Mouse (Mus musculus) stomach, embryonic 16.5 days (tissue): ENCODE measurements around the gene Ergic1. TPM values are rescaled to one million over a fixed set of nuclear protein-coding genes. Genes with fewer than 3 reads are reported as not detected.

Experiments used
- ATAC-seq: fragments of 200-750 bp; cut with Nextera tagmentation; 2 replicates; pipeline ENCODE4 v1.8.0; 2017; ENCODE audit warnings: moderate number of reproducible peaks, moderate TSS enrichment; ENCODE audit not compliant: insufficient read depth, low FRiP score
- H3K27ac ChIP-seq: fragments of 300-500 bp; sonication (generic); 2 replicates; pipeline ENCODE4 v1.5.1; 2014; ENCODE audit warnings: low read length
- H3K27me3 ChIP-seq: fragments of 300-500 bp; sonication (generic); 2 replicates; pipeline ENCODE4 v1.6.1; 2014; ENCODE audit warnings: low read length, control low read depth, mixed read lengths; ENCODE audit not compliant: control insufficient read depth, insufficient read depth
- H3K36me3 ChIP-seq: fragments of 300-500 bp; sonication (generic); 2 replicates; pipeline ENCODE4 v1.6.1; 2014; ENCODE audit warnings: low read length; ENCODE audit not compliant: control insufficient read depth, insufficient read depth
- H3K4me1 ChIP-seq: fragments of 300-500 bp; sonication (generic); 2 replicates; pipeline ENCODE4 v1.6.1; 2014; ENCODE audit warnings: low read length, control low read depth, mixed read lengths; ENCODE audit not compliant: control insufficient read depth, insufficient read depth
- H3K4me2 ChIP-seq: fragments of 300-500 bp; sonication (generic); 2 replicates; pipeline ENCODE4 v1.6.1; 2014; ENCODE audit warnings: low read depth, low read length, mixed read lengths
- H3K4me3 ChIP-seq: fragments of 300-500 bp; sonication (generic); replicated peaks from 2 replicates; pipeline ENCODE4 v1.5.1; 2014; ENCODE audit warnings: mild to moderate bottlenecking, low read length
- H3K9ac ChIP-seq: fragments of 300-500 bp; sonication (generic); 2 replicates; pipeline ENCODE4 v1.6.1; 2014; ENCODE audit warnings: low read length
- H3K9me3 ChIP-seq: fragments of 300-500 bp; sonication (generic); replicated peaks from 2 replicates; pipeline ENCODE4 v1.6.1; 2016; ENCODE audit warnings: low read length, control low read depth; ENCODE audit not compliant: control insufficient read depth
- WGBS: fragments of 180-500 bp; shearing (Covaris S2); extraction: QIAGEN DNeasy Blood & Tissue Kit; methylation state at CpG from one replicate; pipeline ENCODE4 v1.1.7; 2014; 5-methylcytosine and 5-hydroxymethylcytosine counted together
- polyA plus RNA-seq: library from polyadenylated mRNA; unstranded; fragments of >200 nt; fragmentation: Nextera tagmentation; extraction: Ambion mirVana; gene quantifications from 2 replicates; pipeline ENCODE4 v1.2.1, GENCODE M21; 2015

Ergic1 gene
- polyA plus RNA-seq, 1 experiment from 2014 or later, result 111 TPM

DNA sequence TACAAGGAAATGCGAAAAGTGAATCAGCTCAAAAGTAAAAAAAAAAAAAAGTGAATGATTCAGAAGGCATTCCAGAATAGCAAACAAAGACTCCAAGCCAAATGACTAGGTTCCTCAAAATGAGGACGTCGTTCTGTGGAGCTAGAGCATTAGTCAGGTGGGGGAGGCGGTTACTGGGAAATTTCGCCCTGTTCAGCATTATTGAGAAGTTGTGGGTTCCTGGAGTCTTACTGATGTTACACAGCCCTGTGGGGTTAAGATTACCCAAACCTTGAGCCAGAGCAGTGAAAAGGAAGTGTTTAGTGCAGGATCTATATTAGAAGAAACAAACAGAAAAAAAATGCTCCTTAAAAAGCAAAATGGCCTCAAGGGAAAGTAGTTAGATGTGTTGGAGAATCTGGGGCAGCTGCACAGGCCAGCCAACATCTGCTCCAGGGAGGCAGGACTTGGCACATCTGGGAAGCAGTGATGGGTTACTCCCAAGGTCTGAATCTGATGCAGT lies 27.4 kb upstream of the Ergic1 start:
- no peak overlapping the region for H3K4me2 ChIP-seq
- no peak overlapping the region for H3K4me3 ChIP-seq
- H3K9ac ChIP-seq, result no peak overlapping the region
- no peaks in the 10 kb centered on the region for H3K27me3 ChIP-seq
- peaks cover 20% of the 10 kb centered on the region for H3K4me1 ChIP-seq
- H3K27ac ChIP-seq, result peak overlapping the region; percentile 48
- WGBS, result 47% methylated on average over 5 of the region's 5 CpGs
- no peaks in the 10 kb centered on the region for H3K9me3 ChIP-seq
- no peak for ATAC-seq
- no peaks in the 10 kb centered on the region for H3K36me3 ChIP-seq

DNA sequence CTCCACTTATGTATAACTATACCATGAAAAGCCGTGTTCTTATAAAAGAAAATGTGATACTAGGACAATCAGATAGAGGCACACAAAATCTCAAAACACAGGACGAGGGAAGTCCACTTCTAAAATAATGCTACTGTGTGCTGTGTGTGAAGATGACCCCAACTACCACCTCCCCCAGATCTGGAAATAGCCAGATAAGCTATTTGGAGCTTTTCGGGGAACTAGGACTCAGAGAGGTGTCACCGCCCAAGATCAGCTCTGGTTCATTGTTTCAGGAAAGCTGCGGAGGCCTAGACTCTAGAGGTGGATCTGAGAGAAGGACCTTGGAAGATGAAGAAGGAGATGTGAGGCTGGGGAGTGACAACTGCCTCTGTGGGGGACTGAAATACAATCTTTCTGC lies 26.6 kb upstream of the Ergic1 start:
- H3K27me3 ChIP-seq, result no peaks in the 10 kb centered on the region
- peaks cover 20% of the 10 kb centered on the region for H3K4me1 ChIP-seq
- no peaks in the 10 kb centered on the region for H3K36me3 ChIP-seq
- peak overlapping the region; percentile 12 for H3K27ac ChIP-seq
- 88% methylated on average over 5 of the region's 5 CpGs for WGBS
- H3K9ac ChIP-seq, result no peak overlapping the region
- no peaks in the 10 kb centered on the region for H3K9me3 ChIP-seq
- H3K4me2 ChIP-seq, result no peak overlapping the region
- H3K4me3 ChIP-seq, result no peak overlapping the region
- ATAC-seq, result no peak

DNA sequence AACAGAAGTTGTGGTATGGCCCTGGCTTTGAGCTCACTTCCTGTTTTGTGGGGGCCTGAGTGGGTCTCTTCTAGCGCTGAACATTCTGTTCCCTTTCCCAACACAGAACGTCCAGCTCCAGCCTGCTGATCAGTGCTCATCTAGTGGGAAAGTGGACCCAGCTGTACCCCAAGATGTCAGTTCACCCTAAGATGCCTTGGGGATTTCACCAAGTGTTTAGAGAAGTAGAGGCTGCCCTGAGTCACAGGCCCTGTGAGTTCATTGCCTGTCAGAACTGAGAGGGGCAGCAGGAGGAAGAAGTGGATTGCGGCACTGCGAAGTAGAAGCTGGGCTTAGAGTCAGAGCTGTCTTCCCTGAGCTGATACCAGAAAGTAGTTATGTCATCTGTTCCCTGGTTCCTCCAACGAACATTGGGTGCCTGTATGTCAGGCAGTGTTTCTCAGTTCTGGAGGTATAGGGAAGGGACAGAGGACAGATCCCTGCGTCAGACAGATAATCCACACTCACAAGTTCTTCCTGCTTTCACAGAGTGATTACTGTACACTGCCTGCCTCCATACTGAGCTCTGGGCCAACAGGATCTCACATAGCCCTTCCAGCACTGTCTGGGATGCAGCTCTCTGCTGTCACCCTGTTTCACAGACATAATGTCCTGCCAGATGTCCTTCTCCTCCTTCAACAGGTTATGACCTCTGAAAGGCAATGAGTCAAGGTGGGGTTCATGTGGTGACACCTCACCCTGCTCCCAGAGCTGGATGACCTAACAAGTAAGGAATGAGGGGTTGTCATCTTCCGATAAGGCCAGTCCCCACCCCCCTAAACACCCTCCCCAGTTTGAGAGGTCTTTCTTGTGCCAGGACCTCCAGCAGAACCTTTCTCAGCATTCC lies 25.8 kb upstream of the Ergic1 start:
- Histone ChIP-seq H3K4me1 (peaks cover 12% of the 10 kb centered on the region), H3K36me3 (no peaks in the 10 kb centered on the region), H3K27ac (peak overlapping the region; percentile 12; the same call in 1 of the 2 replicates), H3K4me2 (no peak overlapping the region), H3K27me3 (no peaks in the 10 kb centered on the region), H3K9ac (peak overlapping the region; percentile 17; the same call in 1 of the 2 replicates), H3K4me3 (no peak overlapping the region), H3K9me3 (no peaks in the 10 kb centered on the region)
- 63% methylated on average over 7 of the region's 7 CpGs for WGBS
- ATAC-seq, result no peak

DNA sequence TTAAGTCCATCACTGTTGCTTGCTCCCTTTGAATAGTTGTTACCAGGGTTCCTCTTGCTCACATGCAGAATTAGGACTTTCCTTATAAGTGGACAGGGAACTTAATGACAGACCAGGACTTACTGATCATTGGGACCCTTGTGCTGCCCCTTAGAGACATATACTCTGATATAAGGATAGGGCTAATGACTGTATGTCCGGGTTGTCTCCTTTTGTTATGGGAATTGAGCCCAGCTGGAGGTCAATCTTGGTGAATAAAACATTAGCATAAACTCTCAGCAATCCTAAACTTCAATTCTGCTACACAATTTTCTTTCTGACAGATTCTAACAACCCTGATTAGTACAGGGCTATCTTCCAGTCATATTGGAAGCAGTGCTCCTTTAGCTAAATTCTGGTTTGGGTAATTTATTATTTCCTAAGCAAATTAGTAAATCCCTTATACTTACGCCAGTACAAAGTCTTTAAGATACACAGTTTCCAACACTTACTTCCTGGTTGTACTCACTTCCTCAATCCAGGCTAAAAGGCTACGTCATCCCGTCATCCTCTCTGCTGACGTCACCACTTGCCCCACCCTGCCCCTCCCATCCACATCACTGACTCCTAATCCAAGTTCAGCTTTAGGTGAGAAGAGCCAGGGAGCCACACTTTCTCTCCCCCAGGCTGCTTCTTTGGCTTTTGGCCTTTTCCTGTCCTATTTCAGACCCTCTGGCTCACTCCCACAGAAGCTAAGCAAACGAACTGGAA lies 23.4 kb upstream of the Ergic1 start:
- Histone ChIP-seq H3K4me3 (no peak overlapping the region), H3K4me2 (0 out of 2 replicates have a peak overlapping the region, but pooled peaks have one; percentile 27)
- peak; percentile 78; the same call in 1 of the 2 replicates for ATAC-seq

DNA sequence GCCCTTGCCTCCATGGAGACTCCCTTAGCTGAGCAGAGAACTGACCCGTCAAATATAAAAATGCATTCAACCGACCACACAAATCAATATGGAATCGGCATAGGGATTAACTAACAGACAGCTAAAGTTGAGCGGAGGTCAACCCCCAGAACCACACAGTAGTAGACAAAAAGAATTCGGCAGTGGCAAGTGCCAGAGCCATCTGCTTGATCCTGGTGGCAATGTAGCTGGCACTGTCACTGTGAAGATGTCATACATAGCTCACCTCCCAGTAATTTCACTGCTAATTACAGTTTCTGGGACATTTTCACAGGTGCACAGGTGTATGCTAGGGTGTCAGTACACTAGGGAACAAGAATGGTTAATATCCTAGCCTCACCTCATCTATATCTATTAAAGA lies 21.2 kb upstream of the Ergic1 start:
- Histone ChIP-seq H3K36me3 (no peaks in the 10 kb centered on the region), H3K9ac (no peak overlapping the region), H3K27ac (no peak overlapping the region), H3K27me3 (no peaks in the 10 kb centered on the region), H3K9me3 (no peaks in the 10 kb centered on the region), H3K4me2 (no peak overlapping the region), H3K4me1 (peaks cover 6% of the 10 kb centered on the region; the same call in 1 of the 2 replicates), H3K4me3 (no peak overlapping the region)
- no peak for ATAC-seq
- 77% methylated on average over 5 of the region's 5 CpGs for WGBS

More for the DNA sequence above, 23.4 kb upstream of the Ergic1 start:
- WGBS, result 21% methylated on average over 6 of the region's 6 CpGs
- Histone ChIP-seq H3K27ac (no peak overlapping the region; the same call in 1 of the 2 replicates), H3K36me3 (no peaks in the 10 kb centered on the region), H3K4me1 (peaks cover 6% of the 10 kb centered on the region; the same call in 1 of the 2 replicates), H3K9me3 (no peaks in the 10 kb centered on the region), H3K9ac (no peak overlapping the region; the same call in 1 of the 2 replicates), H3K27me3 (no peaks in the 10 kb centered on the region)

DNA sequence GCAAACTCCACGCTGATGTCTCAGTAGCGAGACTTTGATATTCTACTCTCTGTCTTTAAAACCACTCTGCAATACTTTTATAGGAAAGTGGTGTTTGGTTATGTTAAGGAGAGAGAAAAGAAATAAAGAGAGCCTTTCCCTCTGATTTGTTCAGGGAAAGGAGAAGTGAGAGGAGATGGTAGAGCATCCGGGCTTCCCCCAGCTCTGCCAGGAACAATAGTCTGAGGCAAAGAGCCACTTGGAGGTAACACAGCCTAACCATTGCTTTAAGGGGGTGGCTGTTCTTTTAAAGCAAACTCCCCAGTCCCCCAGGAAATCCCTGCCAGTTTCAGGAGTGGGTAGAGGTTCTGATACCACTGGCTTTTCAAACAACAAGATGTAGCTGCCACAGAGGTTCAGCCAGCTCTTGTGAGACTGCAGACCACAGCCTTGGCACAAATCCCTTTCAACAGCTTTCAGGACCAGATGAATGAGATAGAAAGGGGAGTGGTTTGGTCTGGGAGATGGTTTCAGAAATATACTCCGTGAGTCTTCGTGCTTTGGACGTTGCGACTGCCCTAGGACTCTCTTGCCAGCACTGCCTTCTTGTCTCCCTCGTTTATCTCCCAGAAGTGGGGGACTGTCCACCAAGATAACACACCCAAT lies 16.8 kb upstream of the Ergic1 start:
- Histone ChIP-seq H3K36me3 (no peaks in the 10 kb centered on the region), H3K4me3 (no peak overlapping the region), H3K27me3 (no peaks in the 10 kb centered on the region), H3K27ac (no peak overlapping the region), H3K9me3 (no peaks in the 10 kb centered on the region), H3K9ac (no peak overlapping the region), H3K4me1 (peaks cover 16% of the 10 kb centered on the region), H3K4me2 (no peak overlapping the region)
- 58% methylated on average over 8 of the region's 8 CpGs for WGBS
- no peak for ATAC-seq

DNA sequence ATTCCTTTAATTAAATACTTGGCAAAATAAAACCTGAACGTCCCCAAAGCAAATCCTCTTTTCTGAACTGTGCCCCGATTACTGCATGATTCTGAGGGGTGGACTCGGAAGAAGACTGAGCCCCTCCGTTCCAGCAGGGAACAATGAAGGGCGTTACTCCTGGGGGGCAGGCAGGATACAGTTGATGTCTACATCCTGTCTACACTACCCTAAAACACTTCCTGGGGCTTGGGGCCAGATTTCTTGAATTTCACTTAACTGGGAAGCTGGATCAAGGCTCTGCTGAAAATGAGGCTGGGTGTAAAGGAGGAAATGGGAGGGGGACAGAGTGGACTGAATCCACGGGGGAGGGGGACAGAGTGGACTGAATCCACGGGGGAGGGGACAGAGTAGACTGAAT lies 13.5 kb upstream of the Ergic1 start:
- 24% methylated on average over 7 of the region's 7 CpGs for WGBS
- Histone ChIP-seq H3K36me3 (no peaks in the 10 kb centered on the region), H3K9ac (peak overlapping the region; percentile 34; the same call in 1 of the 2 replicates), H3K9me3 (no peaks in the 10 kb centered on the region), H3K27ac (peak overlapping the region; percentile 68), H3K4me3 (no peak overlapping the region), H3K4me2 (no peak overlapping the region), H3K27me3 (no peaks in the 10 kb centered on the region), H3K4me1 (peaks cover 13% of the 10 kb centered on the region)
- peak; percentile 21; the same call in 1 of the 2 replicates for ATAC-seq

DNA sequence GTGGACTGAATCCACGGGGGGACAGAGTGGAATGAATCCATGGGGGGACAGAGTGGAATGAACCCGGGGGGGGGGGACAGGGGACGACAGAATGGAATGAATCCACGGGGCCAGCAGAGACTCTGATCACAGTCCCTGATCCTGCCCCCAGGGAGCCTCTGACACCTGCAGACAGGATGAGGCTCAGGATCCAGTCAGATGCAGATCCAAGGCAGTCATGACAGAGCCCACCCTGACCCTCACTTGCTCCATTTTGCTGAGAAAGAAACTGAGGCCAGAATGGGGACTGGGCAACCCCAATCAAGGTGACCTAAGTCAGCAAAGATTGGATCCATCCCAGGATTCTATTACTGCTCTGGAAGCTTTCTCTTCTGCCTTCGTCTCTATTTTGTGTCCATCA lies 12.7 kb upstream of the Ergic1 start:
- H3K9ac ChIP-seq, result no peak overlapping the region
- H3K4me2 ChIP-seq, result no peak overlapping the region
- H3K4me3 ChIP-seq, result no peak overlapping the region
- 13% methylated on average over 5 of the region's 5 CpGs for WGBS
- ATAC-seq, result no peak; the same call in 1 of the 2 replicates
- peaks cover 13% of the 10 kb centered on the region for H3K4me1 ChIP-seq
- H3K36me3 ChIP-seq, result no peaks in the 10 kb centered on the region
- no peaks in the 10 kb centered on the region for H3K27me3 ChIP-seq
- H3K27ac ChIP-seq, result peak overlapping the region; percentile 25; the same call in 1 of the 2 replicates
- no peaks in the 10 kb centered on the region for H3K9me3 ChIP-seq
